Mouse (Mus musculus): ENCODE measurements around the gene Fbxw14. TPM values are rescaled to one million over a fixed set of nuclear protein-coding genes. Genes with fewer than 3 reads are reported as not detected.
"Not testable (repeated sequence)": the region's sequence is repeated elsewhere in the genome, so short reads cannot be mapped to it uniquely, and the experiment has no call there.

Fbxw14 gene
- not detected for total RNA-seq (2021)
- long read RNA-seq, experiment 1: 0 reads
- long read RNA-seq, experiment 2: 0 reads

DNA sequence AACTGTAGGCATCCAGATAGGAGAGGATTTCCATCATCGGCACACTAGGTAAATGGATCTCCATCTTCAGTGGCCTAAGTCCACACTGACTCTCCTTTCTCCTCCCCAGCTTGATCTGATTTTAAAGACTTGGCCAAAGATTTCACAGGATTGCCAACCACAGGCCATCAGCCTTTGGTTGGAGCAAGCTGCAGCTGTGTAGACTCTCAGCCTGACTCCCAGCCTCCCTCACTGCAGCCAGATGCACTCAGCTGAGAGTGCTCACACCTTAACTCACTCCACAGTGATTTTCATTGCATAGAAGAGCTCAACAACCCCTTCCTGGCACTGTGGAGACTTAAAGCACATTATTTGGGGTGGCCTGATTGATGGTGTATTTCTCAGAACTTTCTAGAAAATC lies at the start of gene Fbxw14:
Gene Fbxw14 (minus strand): TSS at position 101 of the 400 bp plus-strand sequence.
- not testable (repeated sequence) for DNase-seq (ENCODE audit: low spot score in 2 of 2); H3K4me3 ChIP-seq; H3K27ac ChIP-seq

- no peak overlapping the region for H3K4me3 ChIP-seq
- no peak for TF ChIP-seq CTCF (conservative IDR thresholded peaks at IDR 0.05)
- no peak overlapping the region for H3K27ac ChIP-seq
- DNase-seq (ENCODE audit: low spot score in 2 of 2): peak in 1 of 2 experiments; percentile 37
Observed at GRCm38 (mm10) chr9:109263041-109263440, 24.4 kb downstream of the Fbxw14 start.

GRCm38 (mm10) chr9:109234654-109235053 lies 52.8 kb downstream of the Fbxw14 start, which contains the start of gene Fbxw20:
TSS of gene Fbxw20 (minus strand) at chr9:109234754.
- TF ChIP-seq CTCF (conservative IDR thresholded peaks at IDR 0.05): no peak
- no peak for DNase-seq (ENCODE audit: low spot score in 2 of 2)
- Histone ChIP-seq H3K4me3 (no peak within 1 kb of the TSS), H3K27ac (no peak within 1 kb of the TSS)

Other genes with a start within 250 kb of the Fbxw14 start
- 10 to 100 TPM; 56.5 to 58.4 TPM for gene Shisa5, start 249.1 kb downstream of the Fbxw14 start, total RNA-seq (2021)
- 10 to 100 TPM; 12.9 to 15.4 TPM for gene Trex1, start 227.9 kb downstream of the Fbxw14 start, total RNA-seq (2021)
- 10 to 100 TPM; 25.0 to 31.9 TPM for gene Atrip, start 213.6 kb downstream of the Fbxw14 start, total RNA-seq (2021)
- gene Ccdc51, start 205.2 kb downstream of the Fbxw14 start, total RNA-seq (2021): 1 to 10 TPM; 7.6 to 8.1 TPM
- 100 to 1,000 TPM; 295 to 309 TPM for gene Tma7, start 205.1 kb downstream of the Fbxw14 start, total RNA-seq (2021)
- 10 to 100 TPM; 84.4 to 92.7 TPM for gene Plxnb1, start 192.3 kb downstream of the Fbxw14 start, total RNA-seq (2021)
- not detected for gene Fbxw21, start 125.6 kb downstream of the Fbxw14 start, total RNA-seq (2021)
- gene Fbxw13, start 91.7 kb downstream of the Fbxw14 start, total RNA-seq (2021): not detected
- gene Fbxw20, start 52.9 kb downstream of the Fbxw14 start, total RNA-seq (2021): not detected
- not detected for gene Fbxw28, start 52.0 kb upstream of the Fbxw14 start, total RNA-seq (2021)
- not detected for gene Fbxw22, start 116.6 kb upstream of the Fbxw14 start, total RNA-seq (2021)
- gene Fbxw16, start 161.5 kb upstream of the Fbxw14 start, total RNA-seq (2021): not detected
- not detected for gene Fbxw19, start 208.2 kb upstream of the Fbxw14 start, total RNA-seq (2021)

All from layer of hippocampus, adult 2 months (tissue).